Mouse (Mus musculus): ENCODE measurements around the gene Epb41.

Gene Epb41

GRCm38 (mm10) chr4:131885376-131885775, 189.7 kb downstream of the Epb41 start:
- no peak for DNase-seq (ENCODE audit: low read depth)

GRCm38 (mm10) chr4:131883571-131883970, 191.6 kb downstream of the Epb41 start:
- no peak for DNase-seq (ENCODE audit: low read depth)

- DNase-seq (ENCODE audit: low read depth) = no peak
Observed at GRCm38 (mm10) chr4:131881306-131881705, 193.8 kb downstream of the Epb41 start.

GRCm38 (mm10) chr4:131879692-131880091, 195.4 kb downstream of the Epb41 start:
- no peak for DNase-seq (ENCODE audit: low read depth)

GRCm38 (mm10) chr4:131876836-131877235, 198.3 kb downstream of the Epb41 start:
- peak; percentile 25 for DNase-seq (ENCODE audit: low read depth)

GRCm38 (mm10) chr4:131875242-131875641, 199.9 kb downstream of the Epb41 start:
- DNase-seq (ENCODE audit: low read depth) = peak; percentile 48

- no peak for DNase-seq (ENCODE audit: low read depth)
Observed at GRCm38 (mm10) chr4:131874567-131874966, 200.6 kb downstream of the Epb41 start.

GRCm38 (mm10) chr4:131874169-131874536, 201.0 kb downstream of the Epb41 start:
- peak; percentile 70 for DNase-seq (ENCODE audit: low read depth)

Data from 416B (cell line).